Mouse (Mus musculus): ENCODE measurements around the gene Fgfr2.

DNA sequence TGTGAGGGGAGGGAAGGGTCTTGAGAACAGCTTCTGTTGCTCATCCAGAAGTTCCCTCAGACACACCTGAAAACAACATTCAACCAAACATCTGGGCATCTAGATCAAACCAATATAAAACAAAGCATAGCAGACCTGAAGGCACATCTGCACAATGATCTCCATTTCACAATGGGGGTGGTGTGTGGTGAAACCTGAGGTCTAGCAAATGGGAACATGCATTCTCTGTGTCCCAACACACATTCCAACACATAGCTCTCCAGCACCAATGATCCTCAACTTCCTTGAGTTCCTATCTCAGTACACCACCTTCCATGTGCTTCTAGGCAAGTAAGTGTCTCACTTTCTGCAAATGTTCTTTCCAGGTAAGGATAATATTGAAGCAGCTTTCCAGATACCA, 707.3 kb downstream of the Fgfr2 start:
- no peak for TF ChIP-seq CTCF (IDR thresholded peaks at IDR 0.05)
- no peak for TF ChIP-seq EP300 (IDR thresholded peaks at IDR 0.05)
